Mouse (Mus musculus): ENCODE measurements around the gene Znrf1.

Znrf1 gene

GRCm38 (mm10) chr8:111599707-111600444 is 64.0 kb downstream of the Znrf1 start:
- no peak for DNase-seq (ENCODE audit: low read depth)

- DNase-seq (ENCODE audit: low read depth): no peak
Observed at GRCm38 (mm10) chr8:111602050-111602449, 66.2 kb downstream of the Znrf1 start.

DNA sequence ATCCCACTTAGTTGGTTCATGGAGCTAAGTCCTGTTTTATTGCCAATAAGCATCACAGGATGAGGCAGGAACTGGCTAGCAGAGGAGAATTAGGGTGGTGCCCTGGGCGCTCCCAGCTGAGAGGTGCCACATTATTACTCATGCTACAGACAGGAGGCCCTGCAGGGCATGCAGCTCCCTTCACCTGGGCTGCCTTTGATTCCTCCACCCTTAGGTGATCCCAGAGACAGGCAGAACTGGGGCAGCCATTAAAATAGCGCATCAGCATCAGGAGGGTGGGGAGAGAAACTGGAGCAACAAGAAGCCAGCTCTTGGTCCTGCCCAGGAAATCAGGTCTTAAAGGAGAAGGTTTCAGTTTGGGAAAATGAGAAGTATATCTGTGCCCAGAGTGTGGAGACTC is 69.1 kb downstream of the Znrf1 start:
- DNase-seq (ENCODE audit: low read depth): no peak

DNA sequence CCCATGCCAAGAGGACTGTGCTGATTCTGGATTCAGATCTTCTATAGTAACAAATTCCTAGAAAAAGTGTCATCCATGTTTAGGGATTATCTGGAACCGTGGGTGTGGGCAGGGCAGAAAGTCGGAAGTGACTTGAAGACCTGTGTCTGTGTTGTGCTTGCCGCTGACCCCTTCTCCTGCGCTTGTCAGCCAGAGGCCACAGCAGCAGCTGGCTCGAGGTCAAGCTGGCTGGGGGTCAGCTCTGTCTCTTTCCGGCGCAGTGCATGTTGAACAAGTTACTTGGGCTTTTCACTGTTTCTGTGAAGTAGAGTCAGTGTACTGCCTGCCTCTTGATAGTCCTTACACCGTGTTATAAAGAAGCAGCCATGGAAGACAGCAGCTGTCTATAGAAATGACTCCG is 71.1 kb downstream of the Znrf1 start:
- no peak for DNase-seq (ENCODE audit: low read depth)

DNA sequence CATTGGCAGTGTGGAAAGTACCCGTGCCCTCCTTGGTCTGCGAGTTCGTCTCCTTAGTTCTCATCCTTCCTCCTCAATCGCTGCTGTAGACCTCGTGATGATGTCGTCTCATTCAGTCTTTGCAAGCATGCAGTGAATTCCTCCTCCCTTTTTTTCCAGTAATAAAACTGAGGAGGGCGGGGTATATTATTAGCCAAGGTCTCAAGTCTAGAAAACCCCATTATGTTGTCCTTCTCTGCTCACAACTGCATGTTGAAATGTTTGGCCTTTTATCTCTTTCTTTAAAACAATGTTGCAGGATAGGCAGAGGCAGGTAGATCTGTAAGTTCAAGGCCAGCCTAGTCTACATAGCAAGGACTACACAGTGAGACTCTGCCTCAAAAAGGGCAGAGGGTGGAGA is 71.5 kb downstream of the Znrf1 start:
- DNase-seq (ENCODE audit: low read depth): no peak

DNA sequence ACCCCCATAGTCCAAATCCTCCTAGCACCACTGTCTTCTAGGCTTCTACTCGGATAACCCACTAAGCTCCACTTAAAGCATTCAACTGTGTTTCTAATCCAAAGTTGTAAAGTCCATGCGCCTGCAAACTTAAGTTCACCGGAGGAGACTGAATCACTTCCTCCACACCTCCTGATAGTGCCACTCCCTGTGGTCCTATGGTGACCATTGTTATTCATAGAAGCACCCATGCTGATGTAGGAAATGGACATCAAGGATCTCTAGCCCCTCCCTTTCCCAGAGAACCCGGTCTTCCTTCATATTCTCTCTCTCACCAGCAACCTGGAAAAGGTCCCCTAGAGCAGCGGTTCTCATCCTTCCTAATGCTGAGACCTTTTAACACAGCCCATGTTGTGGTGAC is 77.3 kb downstream of the Znrf1 start:
- no peak for DNase-seq (ENCODE audit: low read depth)

GRCm38 (mm10) chr8:111614786-111615701 is 79.1 kb downstream of the Znrf1 start:
- DNase-seq (ENCODE audit: low read depth): no peak

DNA sequence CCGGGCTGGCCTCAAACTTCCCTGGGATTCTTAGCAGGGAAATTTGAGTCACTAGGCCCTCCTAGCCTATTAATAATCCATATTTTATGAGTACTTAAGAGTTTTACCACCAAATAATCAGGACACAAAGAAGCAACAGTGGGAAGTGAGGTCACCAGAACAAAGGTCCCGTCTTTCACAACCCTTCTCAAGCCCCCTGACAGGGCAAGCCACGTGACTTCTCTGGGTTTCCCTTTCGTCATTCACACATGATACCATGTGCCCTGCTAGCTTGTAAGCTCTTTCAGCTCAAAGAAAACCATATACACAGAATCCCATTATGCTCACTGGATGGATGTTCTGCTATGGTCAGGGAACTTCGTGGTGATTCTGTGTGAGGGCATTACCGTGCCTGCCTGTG is 81.9 kb downstream of the Znrf1 start:
- no peak for DNase-seq (ENCODE audit: low read depth)

- no peak for DNase-seq (ENCODE audit: low read depth)
Observed at GRCm38 (mm10) chr8:111618273-111618672, 82.4 kb downstream of the Znrf1 start.

- no peak for DNase-seq (ENCODE audit: low read depth)
Observed at GRCm38 (mm10) chr8:111619936-111620335, 84.0 kb downstream of the Znrf1 start.

- DNase-seq (ENCODE audit: low read depth): no peak
Observed at GRCm38 (mm10) chr8:111622104-111622503, 86.2 kb downstream of the Znrf1 start.

DNA sequence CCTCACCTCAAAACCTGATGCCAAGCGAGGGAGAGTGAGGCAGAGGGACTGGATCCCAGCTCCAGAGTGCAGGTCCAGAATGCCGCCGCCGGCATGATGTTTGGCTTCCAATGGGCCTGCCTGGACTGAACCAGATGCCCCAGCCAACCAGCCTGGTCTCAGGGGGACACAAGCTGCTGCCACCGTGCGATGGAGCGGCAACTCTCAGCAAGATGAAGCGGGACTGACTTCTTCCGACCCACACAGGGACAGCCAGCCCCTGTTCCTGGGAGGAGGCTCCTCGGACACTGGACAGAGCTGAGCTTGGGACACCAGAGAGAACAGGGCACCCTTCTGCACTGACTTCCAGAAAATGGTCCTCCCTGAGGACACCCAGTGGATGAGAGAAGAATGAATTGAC is 86.7 kb downstream of the Znrf1 start:
- DNase-seq (ENCODE audit: low read depth): no peak

GRCm38 (mm10) chr8:111624081-111624852 is 88.4 kb downstream of the Znrf1 start:
- no peak for DNase-seq (ENCODE audit: low read depth)

- no peak for DNase-seq (ENCODE audit: low read depth)
Observed at GRCm38 (mm10) chr8:111624853-111625221, 88.9 kb downstream of the Znrf1 start.

DNA sequence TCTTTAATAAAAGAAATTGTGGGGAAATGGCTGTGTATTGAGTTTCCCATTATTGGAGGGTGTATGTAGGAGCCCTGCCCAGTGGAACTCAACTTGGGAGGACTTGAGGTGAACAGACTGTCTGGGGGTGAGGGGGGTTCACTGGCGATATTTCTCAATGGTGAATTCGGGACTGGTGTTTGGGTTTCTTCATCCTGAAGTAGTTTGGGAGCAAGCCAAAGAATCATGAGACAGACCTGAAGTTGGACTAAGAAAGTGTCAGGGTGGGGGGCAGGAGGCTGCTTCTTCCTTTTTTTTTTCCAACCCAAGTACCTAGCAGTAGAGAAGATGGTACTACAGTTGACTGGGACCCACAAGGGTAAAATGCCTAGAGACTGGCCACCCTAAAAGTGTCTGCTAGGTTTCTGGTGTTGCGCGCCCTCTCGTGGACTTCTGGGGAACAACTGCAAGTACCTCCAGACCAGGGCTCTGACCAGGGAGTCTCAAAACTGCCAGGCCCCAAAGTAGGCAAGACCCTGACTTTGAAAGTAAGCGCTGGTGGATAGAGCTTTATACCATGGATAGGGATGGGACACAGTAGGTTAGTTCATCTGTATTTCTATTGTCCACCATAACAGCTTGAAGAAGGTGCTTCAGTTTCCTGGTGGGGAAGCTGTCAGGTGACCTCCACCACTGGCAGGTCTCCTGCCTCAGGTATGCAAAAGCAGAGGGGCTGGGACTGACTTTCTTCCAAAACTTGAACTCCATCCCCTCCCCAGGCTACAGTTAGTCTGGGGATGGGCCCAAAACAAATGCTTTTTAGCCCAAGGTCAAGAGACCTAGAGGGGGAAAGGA is 90.0 kb downstream of the Znrf1 start:
- peak; percentile 75 for DNase-seq (ENCODE audit: low read depth)

- DNase-seq (ENCODE audit: low read depth): no peak
Observed at GRCm38 (mm10) chr8:111626528-111626820, 90.6 kb downstream of the Znrf1 start.

GRCm38 (mm10) chr8:111626933-111627332 is 91.0 kb downstream of the Znrf1 start:
- no peak for DNase-seq (ENCODE audit: low read depth)

- DNase-seq (ENCODE audit: low read depth): no peak
Observed at GRCm38 (mm10) chr8:111627923-111628322, 92.0 kb downstream of the Znrf1 start.

GRCm38 (mm10) chr8:111628401-111628800 is 92.5 kb downstream of the Znrf1 start:
- DNase-seq (ENCODE audit: low read depth): no peak

- no peak for DNase-seq (ENCODE audit: low read depth)
Observed at GRCm38 (mm10) chr8:111628894-111629501, 93.1 kb downstream of the Znrf1 start.

GRCm38 (mm10) chr8:111630105-111630521 is 94.2 kb downstream of the Znrf1 start, which contains the start of gene Ldhd:
Ldhd (minus strand) TSS chr8:111630374.
- DNase-seq (ENCODE audit: low read depth): no peak

Measured in c-Kit-positive CD71-negative TER-119-negative erythroid progenitor cells, embryonic 14.5 days (primary cell).